In the genomic region with DNA sequence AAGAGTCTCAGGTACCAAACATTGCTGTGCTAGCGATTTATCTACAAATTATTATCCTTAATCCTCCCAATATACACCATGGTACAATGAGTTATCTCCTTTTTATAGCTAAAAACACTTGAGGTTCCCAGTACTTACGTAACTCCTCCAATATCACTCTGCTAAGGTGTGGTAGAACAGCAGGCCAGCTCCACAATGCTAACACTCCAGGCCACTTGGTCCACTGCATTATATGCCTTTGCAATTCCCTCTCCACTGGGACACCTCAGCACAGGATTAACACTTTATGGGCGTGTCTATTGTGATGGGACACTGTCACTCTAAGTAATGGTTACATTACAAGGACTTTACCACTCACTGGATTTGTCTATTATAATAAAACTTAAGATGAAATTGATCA, we compare ENCODE assay signal across 22 mouse cellular contexts.
"Had no signal": no experiment of that assay in that cellular context is flagged by ENCODE, and none has a peak within 500 bp of the region (broad histone marks: within the 10 kb centered on the region; RNA-seq: fewer than 3 reads in every experiment).

No protein-coding gene starts in this region.

- ATAC-seq: forebrain, embryonic 16.5 days; hindbrain, embryonic 16.5 days; inflammation-experienced regulatory T-cells, adult 6 months; intestine, embryonic 15.5 days; intestine, postnatal 0 days had no signal

- H3K9ac ChIP-seq: hindbrain, embryonic 12.5 days; hindbrain, embryonic 14.5 days; intestine, embryonic 15.5 days; limb, embryonic 12.5 days had no signal

- H3K4me2 ChIP-seq: heart, embryonic 11.5 days; hindbrain, embryonic 12.5 days; hindbrain, embryonic 14.5 days; intestine, embryonic 15.5 days; limb, embryonic 12.5 days had no signal

- H3K36me3 ChIP-seq: intestine, embryonic 15.5 days had no signal

- H3K27ac ChIP-seq: heart, adult 2 months; hindbrain, embryonic 10.5 days; hindbrain, embryonic 12.5 days; hindbrain, embryonic 14.5 days; intestine, embryonic 15.5 days; layer of hippocampus, adult 2 months; left cerebral cortex, adult 2 months; limb, embryonic 10.5 days; limb, embryonic 12.5 days had no signal

- DNase-seq: gastrocnemius, postnatal 10 days; gastrocnemius, postnatal 25 days; heart, adult 2 months; heart, postnatal 10 days; heart, postnatal 4 days; kidney, adult 18-20 months; kidney, adult 8-10 months; kidney, postnatal 10 days; kidney, postnatal 4 days had no signal

- H3K27me3 ChIP-seq: hindbrain, embryonic 12.5 days; intestine, embryonic 15.5 days; limb, embryonic 12.5 days had no signal

- H3K9me3 ChIP-seq: hindbrain, embryonic 10.5 days; hindbrain, embryonic 12.5 days; intestine, embryonic 15.5 days; limb, embryonic 10.5 days; limb, embryonic 12.5 days had no signal

- H3K4me3 ChIP-seq: heart, adult 2 months; hindbrain, embryonic 10.5 days; hindbrain, embryonic 12.5 days; intestine, embryonic 15.5 days; layer of hippocampus, adult 2 months; left cerebral cortex, adult 2 months; limb, embryonic 10.5 days; limb, embryonic 12.5 days had no signal
